Mouse (Mus musculus): ENCODE measurements at regions not wholly inside any gene's neighbourhood (a gene's known extent, or its start where the extent isn't known, plus 50 kb on each side); places are given as distances from the start of the nearest gene placed in this dataset.

DNA sequence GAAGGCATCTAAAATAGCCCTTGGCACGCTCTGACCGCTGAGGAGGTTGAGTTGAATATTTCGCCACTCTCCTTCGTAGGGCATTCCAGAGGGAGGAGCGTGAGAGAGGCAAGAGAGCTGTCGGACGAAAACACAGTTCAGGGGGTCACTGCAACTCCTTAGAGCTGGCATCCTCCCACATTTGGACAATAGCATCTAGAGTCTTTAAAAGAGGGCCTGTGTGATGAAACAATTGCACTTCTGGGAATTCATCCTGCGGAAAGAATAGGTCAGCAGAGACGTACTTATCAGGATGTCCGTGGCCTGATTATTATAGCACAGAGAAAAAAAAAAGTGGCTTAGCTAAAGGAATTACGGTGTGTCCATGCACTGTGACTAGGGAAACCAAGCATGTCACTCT lies 156.8 kb downstream of the Efnb1 start:
- no peak for TF ChIP-seq POLR2A (IDR thresholded peaks at IDR 0.05; ENCODE audit: borderline replicate concordance, control insufficient read depth, low read depth, low read length)
- no peak for TF ChIP-seq CTCF (IDR thresholded peaks at IDR 0.05; ENCODE audit: control insufficient read depth, insufficient read depth, low read length)
- no peak overlapping the region for H3K27ac ChIP-seq (ENCODE audit: control insufficient read depth, insufficient read depth, low read depth, low read length, poor library complexity)
- no peaks in the 10 kb centered on the region for H3K4me1 ChIP-seq (ENCODE audit: control insufficient read depth, insufficient read depth, low read length)
- no peak overlapping the region for H3K4me3 ChIP-seq (replicated peaks; ENCODE audit: control insufficient read depth, low read depth, low read length)
- 87% methylated on average over 11 of the region's 11 CpGs for WGBS

- Histone ChIP-seq H3K4me1 (ENCODE audit: control insufficient read depth, insufficient read depth, low read length) (no peaks in the 10 kb centered on the region), H3K4me3 (replicated peaks; ENCODE audit: control insufficient read depth, low read depth, low read length) (no peak overlapping the region), H3K27ac (ENCODE audit: control insufficient read depth, insufficient read depth, low read depth, low read length, poor library complexity) (no peak overlapping the region)
- 60% methylated on average over 5 of the region's 5 CpGs for WGBS
- no peak for TF ChIP-seq POLR2A (IDR thresholded peaks at IDR 0.05; ENCODE audit: borderline replicate concordance, control insufficient read depth, low read depth, low read length)
These were observed 156.0 kb downstream of the Efnb1 start for GRCm38 (mm10) chrX:99291965-99292364.

DNA sequence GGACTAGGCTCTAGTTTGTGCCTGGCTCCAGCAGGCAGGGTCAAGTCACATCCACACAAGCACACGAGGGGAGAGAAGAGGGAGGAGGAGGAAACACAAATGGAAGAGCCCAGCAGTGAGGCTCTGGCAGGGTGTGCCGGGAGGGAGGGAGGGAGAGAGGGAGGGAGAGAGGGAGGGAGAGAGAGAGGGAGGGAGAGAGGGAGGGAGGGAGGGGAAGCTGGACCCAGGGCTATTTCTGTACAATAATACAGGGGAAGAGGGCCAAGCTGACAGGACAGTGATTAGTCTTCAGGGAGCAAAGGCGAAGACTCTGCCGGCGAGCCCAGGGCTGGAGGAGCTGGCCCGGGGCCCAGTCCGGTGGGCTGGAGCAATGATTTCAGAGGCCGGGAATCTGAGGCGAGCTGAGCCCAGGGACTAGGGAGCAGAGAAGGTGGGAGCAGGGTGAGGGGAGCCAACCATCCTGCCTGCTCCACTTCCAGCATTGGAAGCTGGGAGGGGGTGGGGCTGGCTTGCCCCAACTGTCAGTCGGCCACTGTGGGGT lies 155.6 kb downstream of the Efnb1 start:
- Histone ChIP-seq H3K4me3 (replicated peaks; ENCODE audit: control insufficient read depth, low read depth, low read length) (no peak overlapping the region), H3K27ac (ENCODE audit: control insufficient read depth, insufficient read depth, low read depth, low read length, poor library complexity) (no peak overlapping the region), H3K4me1 (ENCODE audit: control insufficient read depth, insufficient read depth, low read length) (no peaks in the 10 kb centered on the region)
- TF ChIP-seq CTCF (IDR thresholded peaks at IDR 0.05; ENCODE audit: control insufficient read depth, insufficient read depth, low read length) (no peak), POLR2A (IDR thresholded peaks at IDR 0.05; ENCODE audit: borderline replicate concordance, control insufficient read depth, low read depth, low read length) (no peak)
- 49% methylated on average over 10 of the region's 10 CpGs for WGBS

DNA sequence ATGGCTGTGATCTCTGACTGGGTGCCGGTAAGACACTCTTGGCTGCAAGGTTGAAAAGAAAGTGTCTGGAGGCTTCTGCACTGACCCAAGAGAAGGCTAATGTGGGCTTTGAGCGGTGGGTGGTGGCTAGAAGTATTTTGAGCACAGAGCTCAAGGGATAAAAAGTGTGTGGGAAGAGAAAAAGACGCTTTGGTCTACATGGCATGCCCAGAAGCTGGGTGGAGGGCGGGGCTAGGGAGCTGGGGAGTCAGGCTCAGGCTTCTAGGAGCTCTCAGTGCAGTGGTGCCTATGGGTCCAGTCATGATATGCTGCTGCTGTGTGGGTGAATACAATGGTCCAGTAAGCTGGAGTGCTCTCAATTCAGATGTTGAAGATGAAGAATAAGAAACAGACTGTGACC lies 152.1 kb downstream of the Efnb1 start:
- H3K4me1 ChIP-seq (ENCODE audit: control insufficient read depth, insufficient read depth, low read length) = no peaks in the 10 kb centered on the region
- WGBS = 82% methylated on average over 4 of the region's 4 CpGs
- H3K4me3 ChIP-seq (replicated peaks; ENCODE audit: control insufficient read depth, low read depth, low read length) = no peak overlapping the region
- TF ChIP-seq CTCF (IDR thresholded peaks at IDR 0.05; ENCODE audit: control insufficient read depth, insufficient read depth, low read length) = no peak
- TF ChIP-seq POLR2A (IDR thresholded peaks at IDR 0.05; ENCODE audit: borderline replicate concordance, control insufficient read depth, low read depth, low read length) = no peak
- no peak overlapping the region for H3K27ac ChIP-seq (ENCODE audit: control insufficient read depth, insufficient read depth, low read depth, low read length, poor library complexity)

- H3K27ac ChIP-seq (ENCODE audit: control insufficient read depth, insufficient read depth, low read depth, low read length, poor library complexity) = no peak overlapping the region
- 47% methylated on average over 2 of the region's 2 CpGs for WGBS
- TF ChIP-seq CTCF (IDR thresholded peaks at IDR 0.05; ENCODE audit: control insufficient read depth, insufficient read depth, low read length) = no peak
- no peak for TF ChIP-seq POLR2A (IDR thresholded peaks at IDR 0.05; ENCODE audit: borderline replicate concordance, control insufficient read depth, low read depth, low read length)
- no peak overlapping the region for H3K4me3 ChIP-seq (replicated peaks; ENCODE audit: control insufficient read depth, low read depth, low read length)
- no peaks in the 10 kb centered on the region for H3K4me1 ChIP-seq (ENCODE audit: control insufficient read depth, insufficient read depth, low read length)
These were observed 150.9 kb downstream of the Efnb1 start for GRCm38 (mm10) chrX:99286876-99287275.

GRCm38 (mm10) chrX:99285611-99286010 lies 149.7 kb downstream of the Efnb1 start:
- TF ChIP-seq POLR2A (IDR thresholded peaks at IDR 0.05; ENCODE audit: borderline replicate concordance, control insufficient read depth, low read depth, low read length) (no peak), CTCF (IDR thresholded peaks at IDR 0.05; ENCODE audit: control insufficient read depth, insufficient read depth, low read length) (no peak)
- Histone ChIP-seq H3K27ac (ENCODE audit: control insufficient read depth, insufficient read depth, low read depth, low read length, poor library complexity) (no peak overlapping the region), H3K4me3 (replicated peaks; ENCODE audit: control insufficient read depth, low read depth, low read length) (no peak overlapping the region), H3K4me1 (ENCODE audit: control insufficient read depth, insufficient read depth, low read length) (no peaks in the 10 kb centered on the region)
- 76% methylated on average over 9 of the region's 9 CpGs for WGBS

GRCm38 (mm10) chrX:99280991-99281390 lies 145.1 kb downstream of the Efnb1 start:
- H3K27ac ChIP-seq (ENCODE audit: control insufficient read depth, insufficient read depth, low read depth, low read length, poor library complexity) = no peak overlapping the region
- TF ChIP-seq POLR2A (IDR thresholded peaks at IDR 0.05; ENCODE audit: borderline replicate concordance, control insufficient read depth, low read depth, low read length) (no peak), CTCF (IDR thresholded peaks at IDR 0.05; ENCODE audit: control insufficient read depth, insufficient read depth, low read length) (no peak)

GRCm38 (mm10) chrX:99280543-99280942 lies 144.6 kb downstream of the Efnb1 start:
- 74% methylated on average over 5 of the region's 5 CpGs for WGBS
- no peaks in the 10 kb centered on the region for H3K4me1 ChIP-seq (ENCODE audit: control insufficient read depth, insufficient read depth, low read length)
- H3K4me3 ChIP-seq (replicated peaks; ENCODE audit: control insufficient read depth, low read depth, low read length) = no peak overlapping the region
- TF ChIP-seq CTCF (IDR thresholded peaks at IDR 0.05; ENCODE audit: control insufficient read depth, insufficient read depth, low read length) (no peak), POLR2A (IDR thresholded peaks at IDR 0.05; ENCODE audit: borderline replicate concordance, control insufficient read depth, low read depth, low read length) (no peak)
- H3K27ac ChIP-seq (ENCODE audit: control insufficient read depth, insufficient read depth, low read depth, low read length, poor library complexity) = no peak overlapping the region

More at GRCm38 (mm10) chrX:99280991-99281390, 145.1 kb downstream of the Efnb1 start:
- 81% methylated on average over 5 of the region's 5 CpGs for WGBS
- H3K4me3 ChIP-seq (replicated peaks; ENCODE audit: control insufficient read depth, low read depth, low read length) = no peak overlapping the region
- no peaks in the 10 kb centered on the region for H3K4me1 ChIP-seq (ENCODE audit: control insufficient read depth, insufficient read depth, low read length)

DNA sequence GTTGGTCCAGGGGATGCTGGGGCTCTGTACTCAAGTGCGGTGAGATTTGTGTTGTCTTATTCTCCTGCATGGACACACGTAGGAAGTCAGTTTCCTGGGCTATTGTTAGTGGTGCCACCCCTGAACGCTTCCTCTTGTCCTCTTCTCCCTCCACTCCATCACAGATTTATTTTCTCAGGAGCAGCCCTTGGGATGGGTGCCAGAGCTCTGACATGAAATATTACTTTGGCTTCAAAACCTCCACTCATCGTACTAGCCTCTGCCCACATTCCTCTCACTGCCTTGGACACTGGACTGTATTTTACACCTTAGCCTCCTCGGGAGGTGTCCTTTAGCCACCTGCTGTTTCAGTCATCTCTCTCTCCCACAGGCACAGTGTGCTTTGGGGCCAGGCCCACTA lies 139.6 kb downstream of the Efnb1 start:
- no peak for TF ChIP-seq CTCF (IDR thresholded peaks at IDR 0.05; ENCODE audit: control insufficient read depth, insufficient read depth, low read length)
- TF ChIP-seq POLR2A (IDR thresholded peaks at IDR 0.05; ENCODE audit: borderline replicate concordance, control insufficient read depth, low read depth, low read length) = no peak
- 77% methylated on average over 5 of the region's 5 CpGs for WGBS
- Histone ChIP-seq H3K4me3 (replicated peaks; ENCODE audit: control insufficient read depth, low read depth, low read length) (no peak overlapping the region), H3K27ac (ENCODE audit: control insufficient read depth, insufficient read depth, low read depth, low read length, poor library complexity) (no peak overlapping the region), H3K4me1 (ENCODE audit: control insufficient read depth, insufficient read depth, low read length) (no peaks in the 10 kb centered on the region)
